Mouse (Mus musculus): ENCODE measurements around the gene Folr1.

- TF ChIP-seq CTCF (IDR thresholded peaks at IDR 0.05; ENCODE audit: low read depth, low read length) (no peak), POLR2A (IDR thresholded peaks at IDR 0.05; ENCODE audit: borderline replicate concordance, low read depth, low read length) (no peak)
Measured at GRCm38 (mm10) chr7:101871296-101871695, 708 bp upstream of the Folr1 start.
